Mouse (Mus musculus) frontal cortex, postnatal 36 days (tissue): ENCODE measurements around the gene H2-DMb2.

Experiments
- DNase-seq, 2 experiments: peaks; one replicate each; pipeline ENCODE4 v3.0.0; 2022; ENCODE audit warnings: low spot score in 2 of 2

Gene H2-DMb2

DNA sequence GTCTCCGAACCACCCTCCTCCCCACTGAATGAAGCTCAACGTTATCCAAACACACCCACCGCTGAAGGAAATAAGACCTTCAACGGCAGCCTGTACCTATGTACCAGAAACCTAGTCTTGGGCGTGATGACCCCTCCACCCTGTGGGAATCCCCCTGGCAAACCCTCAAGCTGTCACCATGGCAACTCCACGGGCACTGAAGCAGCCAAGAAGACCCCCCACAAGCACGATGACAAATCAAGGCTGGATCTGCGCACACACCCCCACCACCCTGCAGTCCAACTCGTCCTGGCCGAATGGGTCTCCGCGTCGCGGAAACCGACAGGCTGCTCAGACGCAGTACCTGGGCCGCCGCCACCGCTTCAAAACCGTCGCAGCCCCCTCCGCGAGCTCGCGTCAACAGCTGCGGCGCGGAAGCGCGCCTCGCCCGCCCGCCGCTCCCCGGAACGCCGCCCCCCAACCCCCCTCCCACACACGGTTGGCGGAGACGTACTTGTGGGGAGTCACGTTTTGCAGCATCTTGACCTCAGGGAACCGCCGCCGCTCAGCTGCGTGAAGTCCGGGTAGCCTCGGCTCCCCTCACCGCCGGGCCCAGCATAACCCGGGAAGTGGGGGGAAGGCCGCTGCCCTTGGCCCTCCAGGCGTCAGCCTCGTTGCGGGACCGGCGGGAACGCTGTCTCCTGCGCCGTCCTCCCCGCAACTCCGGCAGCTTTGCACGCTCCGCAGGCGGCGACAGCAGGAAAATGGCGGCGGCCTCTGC is 24.8 kb upstream of the H2-DMb2 start:
- DNase-seq, result peak in 1 of 2 experiments; percentile 59

DNA sequence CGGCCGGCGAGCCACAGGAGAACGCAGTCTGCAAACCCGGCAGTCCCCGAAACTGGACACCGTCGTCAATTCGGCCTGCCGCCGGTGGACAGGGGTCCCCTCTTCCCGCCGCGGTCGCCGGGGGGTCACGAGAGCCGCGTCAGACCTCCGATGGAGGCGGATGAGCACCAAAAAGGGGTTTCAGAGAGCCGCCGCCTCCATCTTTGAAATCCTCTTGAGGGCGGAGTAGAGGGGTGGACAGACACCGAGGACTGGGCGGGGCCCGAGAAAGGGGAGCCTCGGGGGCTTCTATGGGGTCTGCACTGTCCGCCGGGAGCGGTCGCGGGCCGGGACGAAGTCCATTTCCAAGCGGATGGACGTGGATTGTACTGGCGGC is 24.2 kb upstream of the H2-DMb2 start:
- DNase-seq, result no peak

GRCm38 (mm10) chr17:34119249-34120179 is 23.6 kb upstream of the H2-DMb2 start, which contains the start of gene H2-DMa:
Gene H2-DMa (plus strand): TSS chr17:34119541.
- DNase-seq, result peak; percentile 99

GRCm38 (mm10) chr17:34120180-34120723 is 22.9 kb upstream of the H2-DMb2 start:
- peak; percentile 81 to 85 for DNase-seq

GRCm38 (mm10) chr17:34120814-34121171 is 22.3 kb upstream of the H2-DMb2 start:
- peak; percentile 74 to 76 for DNase-seq

GRCm38 (mm10) chr17:34121172-34121878 is 21.8 kb upstream of the H2-DMb2 start:
- DNase-seq, result peak; percentile 90 to 92

DNA sequence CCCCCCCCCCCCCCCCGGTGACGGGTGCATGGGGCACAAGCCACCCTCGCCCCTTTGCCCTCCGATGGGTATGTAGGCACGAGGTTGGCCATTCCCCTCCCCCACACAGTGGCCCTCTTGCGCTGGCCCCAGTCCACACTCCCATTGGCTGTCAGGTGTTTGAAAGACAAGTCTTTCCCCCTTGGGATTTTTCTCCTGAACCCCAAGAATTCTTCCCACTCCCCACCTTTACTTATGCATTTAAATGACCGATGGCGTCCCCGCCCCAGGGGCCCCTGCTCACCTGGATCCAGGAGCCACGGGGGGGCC is 21.3 kb upstream of the H2-DMb2 start:
- peak in 1 of 2 experiments; percentile 58 for DNase-seq

DNA sequence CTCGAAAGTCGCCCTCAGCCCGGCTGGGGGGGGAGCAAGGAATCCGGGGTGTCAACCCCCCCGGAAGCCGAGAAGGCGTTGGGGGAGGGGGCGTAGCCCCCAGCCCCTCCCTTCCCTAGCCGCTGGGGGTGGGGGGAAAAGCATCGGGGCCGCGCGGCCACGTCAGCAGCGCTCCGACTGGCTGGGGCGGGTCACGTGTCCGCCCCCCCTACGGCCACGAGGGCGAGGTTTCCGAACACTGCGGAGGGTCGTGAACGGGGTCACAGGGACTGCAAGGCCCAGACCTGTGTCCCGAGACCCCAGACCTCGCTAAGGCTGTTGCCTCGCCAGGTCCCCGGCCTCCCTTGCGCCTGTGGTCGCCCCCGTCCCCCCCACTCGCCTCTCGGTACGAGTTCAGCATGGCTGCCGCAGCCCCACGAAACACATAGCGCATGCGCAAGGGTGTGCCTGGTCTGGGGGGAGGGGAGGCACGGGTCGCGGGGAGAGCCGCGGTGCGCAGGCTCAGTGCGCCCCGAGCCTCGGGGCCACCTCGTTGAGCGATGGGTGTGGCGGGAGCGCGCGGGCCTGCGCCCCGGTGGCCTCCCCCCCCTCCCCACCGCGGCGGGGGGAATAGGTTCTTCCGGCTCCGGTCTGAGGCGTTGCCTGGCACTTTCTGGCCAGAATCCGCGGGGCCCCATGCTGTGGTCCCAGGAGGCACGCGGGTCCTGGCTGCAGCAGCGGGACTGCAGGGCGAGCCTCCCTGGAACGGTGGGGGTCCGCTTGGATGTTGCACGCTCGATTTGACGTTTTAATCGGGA is 20.7 kb upstream of the H2-DMb2 start, which contains the start of gene Brd2:
Brd2 (minus strand) TSS at position 447 of the 797 bp plus-strand sequence.
- peak; percentile 96 to 98 for DNase-seq

DNA sequence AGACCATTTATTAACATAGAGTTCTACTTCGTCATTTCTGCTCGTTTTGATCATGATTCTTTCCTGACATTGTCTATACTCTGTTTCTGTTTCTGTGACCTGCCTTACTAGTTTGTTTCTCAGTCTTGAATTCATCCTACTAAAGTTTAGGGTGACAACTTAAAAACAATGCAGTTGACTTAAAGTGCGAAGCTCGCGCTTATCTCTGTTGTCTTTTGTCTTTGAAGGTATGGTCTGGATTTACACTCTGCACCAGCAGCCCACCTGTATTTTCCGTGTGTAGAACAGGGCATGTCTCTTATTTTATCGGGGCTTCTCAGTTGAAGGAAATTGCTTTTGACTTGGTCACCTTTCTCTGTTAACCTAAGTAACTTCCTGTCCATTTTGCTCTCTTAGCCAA is 20.0 kb upstream of the H2-DMb2 start:
- DNase-seq, result no peak

- no peak for DNase-seq
These were observed 19.6 kb upstream of the H2-DMb2 start for GRCm38 (mm10) chr17:34123518-34123917.

- no peak for DNase-seq
These were observed 18.5 kb upstream of the H2-DMb2 start for GRCm38 (mm10) chr17:34124649-34125048.

- no peak for DNase-seq
These were observed 16.2 kb upstream of the H2-DMb2 start for GRCm38 (mm10) chr17:34126826-34127420.

DNA sequence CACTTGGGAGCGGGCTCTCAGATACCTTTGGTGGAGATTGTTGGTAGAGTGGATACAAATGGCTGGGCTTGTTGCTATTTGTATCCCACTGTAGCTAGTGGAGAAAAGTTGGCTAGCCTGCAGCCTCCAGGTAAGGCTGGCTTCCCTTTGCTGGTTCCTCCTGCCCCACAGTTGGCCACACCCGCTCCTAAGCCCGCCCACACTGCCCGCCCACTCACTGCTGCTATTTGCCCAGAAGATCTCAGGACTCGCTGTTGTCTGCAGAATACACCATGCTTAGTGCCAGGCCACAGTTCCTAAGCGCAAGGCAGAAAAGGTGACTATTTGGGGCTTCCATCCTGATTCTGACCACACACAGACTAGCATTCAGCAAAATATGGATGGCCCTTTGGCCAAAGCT is 15.6 kb upstream of the H2-DMb2 start:
- DNase-seq, result peak in 1 of 2 experiments; percentile 60

- peak in 1 of 2 experiments; percentile 61 for DNase-seq
These were observed 14.7 kb upstream of the H2-DMb2 start for GRCm38 (mm10) chr17:34128264-34128937.

DNA sequence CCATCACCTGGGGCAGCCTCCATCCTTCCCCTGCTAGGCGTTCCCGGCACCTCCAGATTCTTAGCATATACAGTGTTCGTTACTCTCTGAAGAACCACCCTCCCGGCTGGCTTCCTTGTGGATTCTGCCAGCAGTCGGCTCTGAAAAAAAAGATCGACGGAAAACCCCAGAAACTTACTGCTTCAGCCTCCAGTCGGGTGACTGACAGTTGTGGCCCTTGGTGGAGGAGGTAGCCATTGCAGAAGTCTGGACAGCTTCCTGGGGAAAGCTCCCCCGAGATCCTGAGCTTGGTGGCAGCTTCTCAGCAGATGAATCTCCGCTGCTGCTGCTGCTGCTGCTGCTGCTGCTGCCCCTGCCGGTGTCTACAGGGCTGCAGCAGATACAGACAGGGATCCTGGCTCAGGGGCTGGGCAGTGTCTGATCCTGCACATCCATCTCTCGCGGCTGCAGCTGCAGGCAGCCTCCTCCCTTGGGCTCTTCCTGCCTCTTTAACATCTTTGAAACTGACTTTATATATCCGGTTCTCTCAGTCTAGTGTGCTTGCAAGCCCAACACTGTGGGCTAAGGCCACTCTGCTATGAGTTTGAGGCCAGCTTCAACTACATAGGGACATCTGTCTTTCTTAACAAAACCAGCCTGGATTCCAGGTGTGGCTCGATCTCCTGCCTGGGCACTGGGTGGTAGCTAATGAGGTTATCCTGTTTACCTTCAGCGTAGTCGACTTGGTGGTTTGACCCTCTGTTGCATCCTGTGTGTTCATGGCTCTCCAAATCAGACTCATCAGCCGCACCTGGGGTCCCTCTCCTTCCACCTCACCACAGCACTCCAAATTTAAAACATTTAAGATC is 13.9 kb upstream of the H2-DMb2 start:
- DNase-seq, result no peak

DNA sequence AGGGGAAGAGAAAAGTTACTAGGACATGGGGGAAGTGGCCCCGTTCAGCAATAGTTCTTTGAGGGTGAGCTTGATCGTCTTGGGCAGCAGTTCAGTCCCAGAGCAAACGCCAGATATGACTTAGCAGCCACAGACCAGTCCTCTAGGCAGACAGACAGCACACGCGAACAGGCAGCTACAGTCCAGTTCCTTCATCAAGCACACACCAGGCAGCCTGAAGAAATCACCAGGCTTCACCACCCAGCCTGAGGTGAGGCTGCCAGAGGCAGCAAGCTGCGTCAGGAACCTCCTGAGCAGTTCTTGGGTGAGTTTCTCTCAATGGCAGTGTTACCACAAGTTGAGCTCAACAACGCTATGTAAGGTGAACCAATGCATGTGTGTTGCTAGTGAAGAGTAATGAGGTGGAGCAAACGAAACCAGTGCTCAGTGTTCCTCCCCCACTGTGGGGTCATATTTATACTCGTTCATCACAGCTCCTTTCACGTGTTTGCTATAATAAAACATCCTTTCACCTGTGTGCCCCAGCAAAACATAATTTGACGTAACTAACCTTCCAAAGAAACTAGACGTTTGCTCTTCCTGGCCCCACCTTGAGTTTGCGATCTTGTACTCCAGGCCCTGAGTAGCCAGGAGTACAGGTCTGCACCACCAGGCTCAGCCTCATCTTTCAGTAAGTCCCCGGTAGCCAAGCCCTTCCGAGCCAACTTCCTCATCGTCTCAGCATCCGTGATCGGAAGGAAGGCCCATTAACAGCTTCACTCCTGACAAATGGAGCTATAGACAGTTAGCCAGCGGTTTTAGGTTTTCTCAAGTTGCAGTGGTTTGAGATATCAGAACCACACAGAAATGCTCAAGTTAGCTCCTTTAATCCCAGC is 12.8 kb upstream of the H2-DMb2 start:
- DNase-seq, result no peak

GRCm38 (mm10) chr17:34131911-34132310 is 11.2 kb upstream of the H2-DMb2 start:
- DNase-seq, result no peak

- no peak for DNase-seq
These were observed 9.8 kb upstream of the H2-DMb2 start for GRCm38 (mm10) chr17:34133289-34133688.
